Mouse (Mus musculus): ENCODE results near the gene H2-M9. TPM values are rescaled to one million over a fixed set of nuclear protein-coding genes. Genes with fewer than 3 reads are reported as not detected.

The H2-M9 gene
- not detected for polyA plus RNA-seq (2017; shearing (Covaris generic))

DNA sequence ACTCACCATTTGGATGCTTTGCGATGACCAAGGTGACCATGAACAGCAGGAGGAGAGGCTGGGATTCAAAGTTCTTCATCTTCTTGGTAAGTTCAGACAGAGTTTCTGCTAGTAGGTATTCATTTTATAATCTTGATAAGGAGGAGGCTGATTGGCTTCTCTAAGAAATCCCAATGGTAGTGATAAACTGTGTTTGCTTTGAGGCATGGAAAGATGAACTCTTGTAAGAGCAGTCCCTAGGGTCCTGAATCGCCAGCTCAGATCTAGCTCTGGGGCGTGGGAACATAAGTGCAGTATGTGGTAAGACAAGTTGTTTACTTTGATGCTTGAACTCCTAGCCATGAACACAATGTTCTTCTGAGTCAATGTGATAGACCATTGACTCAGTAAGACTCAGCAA, at the start of gene H2-M9:
H2-M9 (minus strand) TSS at position 101 of the 400 bp plus-strand sequence.

DNA sequence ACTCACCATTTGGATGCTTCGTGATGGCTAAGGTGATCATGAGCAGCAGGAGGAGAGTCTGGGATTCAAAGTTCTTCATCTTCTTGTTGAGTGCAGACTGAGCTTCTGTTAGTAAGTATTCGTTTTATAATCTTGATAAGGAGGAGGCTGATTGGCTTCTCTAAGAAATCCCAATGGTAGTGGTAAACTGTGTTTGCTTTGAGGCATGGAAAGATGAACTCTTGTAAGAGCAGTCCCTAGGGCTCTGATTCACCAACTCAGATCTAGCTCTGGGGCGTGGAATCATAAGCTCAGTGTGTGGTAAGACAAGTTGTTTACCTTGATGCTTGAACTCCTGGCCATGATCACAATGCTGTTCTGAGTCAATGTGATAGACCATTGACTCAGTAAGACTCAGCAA, 29.7 kb upstream of the H2-M9 start, which contains the start of gene H2-M1:
H2-M1 (minus strand) TSS at position 101 of the 400 bp plus-strand sequence.

Other genes starting within 250 kb of the H2-M9 start
- gene H2-M10.4, start 180.3 kb downstream of the H2-M9 start, polyA plus RNA-seq (2017; shearing (Covaris generic)), result not detected
- gene H2-M11, start 95.6 kb downstream of the H2-M9 start, polyA plus RNA-seq (2017; shearing (Covaris generic)), result not detected
- not detected for gene H2-M1, start 29.6 kb upstream of the H2-M9 start, polyA plus RNA-seq (2017; shearing (Covaris generic))
- not detected for gene H2-M10.5, start 130.2 kb upstream of the H2-M9 start, polyA plus RNA-seq (2017; shearing (Covaris generic))
- not detected for gene H2-M10.6, start 169.5 kb upstream of the H2-M9 start, polyA plus RNA-seq (2017; shearing (Covaris generic))
- 133 TPM for gene Trim26, start 194.5 kb upstream of the H2-M9 start, polyA plus RNA-seq (2017; shearing (Covaris generic))
- gene Trim15, start 224.5 kb upstream of the H2-M9 start, polyA plus RNA-seq (2017; shearing (Covaris generic)), result 0.43 TPM
- 0.07 TPM for gene Trim10, start 226.9 kb upstream of the H2-M9 start, polyA plus RNA-seq (2017; shearing (Covaris generic))
- not detected for gene Trim40, start 247.5 kb upstream of the H2-M9 start, polyA plus RNA-seq (2017; shearing (Covaris generic))